Mouse (Mus musculus): ENCODE measurements around the gene Zc3h12a.

DNA sequence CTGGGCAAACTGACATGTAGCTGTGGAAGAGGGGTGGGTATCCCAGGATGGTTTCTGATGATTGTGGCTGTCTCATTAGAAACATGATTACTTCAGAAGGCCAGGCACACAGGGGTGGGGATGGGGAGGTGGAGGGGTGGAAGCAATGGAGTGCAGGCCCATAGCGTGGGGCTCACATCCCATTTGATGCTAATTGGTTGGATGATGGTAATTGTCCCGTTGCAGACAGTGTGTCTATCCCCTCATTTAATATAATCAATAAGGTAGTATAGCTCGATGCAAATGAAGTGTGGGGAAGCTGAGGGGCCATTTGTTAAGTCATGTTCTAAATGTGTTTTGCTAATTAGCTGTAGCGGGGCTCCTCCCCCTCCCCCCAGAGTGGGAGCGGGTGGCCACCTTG is 45.5 kb upstream of the Zc3h12a start:
- TF ChIP-seq EP300 (IDR thresholded peaks at IDR 0.05; ENCODE audit: low read depth) (no peak), CTCF (IDR thresholded peaks at IDR 0.05; ENCODE audit: low read depth) (no peak)

Measured in liver, embryonic 14.5 days (tissue).